Comparison of ENCODE assay signal across 11 mouse cellular contexts in the genomic region with DNA sequence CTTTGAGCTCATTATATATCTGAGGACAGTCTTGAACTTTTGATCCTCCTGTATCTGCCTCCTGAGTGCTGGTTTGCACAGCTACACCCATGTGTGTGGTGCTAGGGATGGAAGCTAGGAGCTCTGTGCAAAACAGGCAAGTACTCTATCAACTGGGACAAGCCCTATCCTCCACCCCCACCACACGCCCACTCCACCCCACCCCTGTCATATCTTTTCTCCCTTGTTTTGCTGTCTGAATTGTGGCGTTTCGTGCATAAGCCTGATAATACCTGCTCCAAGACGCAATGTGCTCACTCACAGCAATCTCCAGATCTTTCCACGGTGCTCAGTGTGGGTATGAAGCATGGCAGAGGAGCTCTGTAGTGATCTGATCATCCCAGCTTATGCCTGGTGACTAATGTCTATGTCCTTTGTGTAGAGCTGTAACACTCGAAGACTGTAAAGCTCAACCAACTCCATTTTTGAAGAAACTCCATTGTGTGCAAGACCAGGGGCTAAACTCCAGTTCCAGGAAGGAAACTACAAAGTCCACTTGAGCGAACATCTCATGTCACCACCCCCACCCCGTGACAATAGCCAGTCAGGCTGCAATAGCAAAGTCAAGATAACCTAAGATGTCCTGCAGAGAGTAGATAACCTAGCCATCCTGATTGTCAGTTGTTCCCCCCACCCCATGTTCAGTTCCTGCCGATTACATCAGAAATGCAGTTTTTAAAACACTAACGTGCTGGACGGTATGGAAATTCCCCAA. TPM values are rescaled to one million over a fixed set of nuclear protein-coding genes. Genes with fewer than 3 reads are reported as not detected.
DNase-seq lines count a peak whose midpoint lies in the region; ATAC-seq and TF ChIP-seq lines count a peak whose summit lies in the region.
"Had no signal": no experiment of that assay in that cellular context is flagged by ENCODE, and none has a peak within 500 bp of the region (broad histone marks: within the 10 kb centered on the region; RNA-seq: fewer than 3 reads in every experiment).

No protein-coding gene starts in this region.

- H3K4me1 ChIP-seq in heart, embryonic 12.5 days (replicated peaks), result peaks cover 17% of the 10 kb centered on the region
- H3K4me1 ChIP-seq in midbrain, embryonic 11.5 days (ENCODE audit: control insufficient read depth, insufficient read depth, low read length), result no peaks in the 10 kb centered on the region
- no peaks in the 10 kb centered on the region for H3K4me1 ChIP-seq in midbrain, embryonic 13.5 days (replicated peaks)
- H3K4me1 ChIP-seq in intestine, embryonic 16.5 days (ENCODE audit: control insufficient read depth, insufficient read depth, low read length), result peaks cover 7% of the 10 kb centered on the region
- H3K4me1 ChIP-seq in midbrain, postnatal 0 days (ENCODE audit: insufficient read depth, low read length), result no peaks in the 10 kb centered on the region
- H3K4me1 ChIP-seq: limb, embryonic 12.5 days had no signal

- H3K27me3 ChIP-seq in heart, embryonic 12.5 days (replicated peaks), result no peaks in the 10 kb centered on the region
- H3K27me3 ChIP-seq in midbrain, embryonic 11.5 days (ENCODE audit: control insufficient read depth, insufficient read depth, low read length), result no peaks in the 10 kb centered on the region
- H3K27me3 ChIP-seq in midbrain, embryonic 13.5 days, result no peaks in the 10 kb centered on the region
- no peaks in the 10 kb centered on the region for H3K27me3 ChIP-seq in intestine, embryonic 16.5 days (replicated peaks; ENCODE audit: control insufficient read depth, insufficient read depth, low read length)
- H3K27me3 ChIP-seq in midbrain, postnatal 0 days (ENCODE audit: insufficient read depth, low read length), result no peaks in the 10 kb centered on the region
- H3K27me3 ChIP-seq: limb, embryonic 12.5 days had no signal

- 17% methylated on average over 11 of the region's 11 CpGs for WGBS in heart, embryonic 12.5 days
- 86% methylated on average over 11 of the region's 11 CpGs for WGBS in midbrain, embryonic 11.5 days
- 86% methylated on average over 11 of the region's 11 CpGs for WGBS in midbrain, embryonic 13.5 days
- WGBS in intestine, embryonic 16.5 days, result 55% methylated on average over 11 of the region's 11 CpGs
- 86% methylated on average over 11 of the region's 11 CpGs for WGBS in midbrain, postnatal 0 days

- H3K36me3 ChIP-seq in heart, embryonic 12.5 days, result no peaks in the 10 kb centered on the region
- no peaks in the 10 kb centered on the region for H3K36me3 ChIP-seq in midbrain, embryonic 11.5 days (ENCODE audit: control insufficient read depth, insufficient read depth, low read length)
- H3K36me3 ChIP-seq in midbrain, embryonic 13.5 days, result no peaks in the 10 kb centered on the region
- no peaks in the 10 kb centered on the region for H3K36me3 ChIP-seq in intestine, embryonic 16.5 days (ENCODE audit: control insufficient read depth, insufficient read depth, low read length)
- H3K36me3 ChIP-seq in midbrain, postnatal 0 days (ENCODE audit: insufficient read depth, low read length), result no peaks in the 10 kb centered on the region
- H3K36me3 ChIP-seq: limb, embryonic 12.5 days had no signal

- peak overlapping the region; percentile 19 for H3K4me2 ChIP-seq in heart, embryonic 12.5 days
- H3K4me2 ChIP-seq in midbrain, embryonic 11.5 days, result no peak overlapping the region
- H3K4me2 ChIP-seq in midbrain, embryonic 13.5 days (replicated peaks), result no peak overlapping the region
- H3K4me2 ChIP-seq in intestine, embryonic 16.5 days (ENCODE audit: low read depth, low read length), result 0 out of 2 replicates have a peak overlapping the region, but pooled peaks have one; percentile 2
- H3K4me2 ChIP-seq in midbrain, postnatal 0 days (ENCODE audit: low read depth, low read length, poor library complexity, severe bottlenecking), result no peak overlapping the region
- H3K4me2 ChIP-seq: limb, embryonic 12.5 days had no signal

- TF ChIP-seq CTCF in midbrain, postnatal 0 days (IDR thresholded peaks at IDR 0.05), result no peak

- intact Hi-C loops in left cerebral cortex, postnatal 36 days (cut with DNase I), result no loop called here

- ATAC-seq in heart, embryonic 12.5 days (ENCODE audit: insufficient number of reproducible peaks, low FRiP score), result peak; percentile 95
- peak; percentile 48; the same call in 1 of the 2 replicates for ATAC-seq in midbrain, embryonic 11.5 days (ENCODE audit: low FRiP score)
- no peak for ATAC-seq in midbrain, embryonic 13.5 days
- peak; percentile 91 for ATAC-seq in intestine, embryonic 16.5 days
- no peak for ATAC-seq in midbrain, postnatal 0 days (ENCODE audit: low FRiP score)

- no peak overlapping the region for H3K4me3 ChIP-seq in heart, embryonic 12.5 days
- H3K4me3 ChIP-seq in midbrain, embryonic 11.5 days (ENCODE audit: low read depth, low read length), result no peak overlapping the region
- no peak overlapping the region for H3K4me3 ChIP-seq in midbrain, embryonic 13.5 days (replicated peaks)
- H3K4me3 ChIP-seq in intestine, embryonic 16.5 days (ENCODE audit: low read length), result no peak overlapping the region
- no peak overlapping the region for H3K4me3 ChIP-seq in midbrain, postnatal 0 days (ENCODE audit: low read depth, low read length)
- H3K4me3 ChIP-seq: gastrocnemius, adult 2 months; limb, embryonic 12.5 days had no signal

- peak overlapping the region; percentile 77 for H3K27ac ChIP-seq in heart, embryonic 12.5 days (ENCODE audit: poor library complexity, severe bottlenecking)
- H3K27ac ChIP-seq in midbrain, embryonic 11.5 days (ENCODE audit: low read depth, low read length), result no peak overlapping the region
- H3K27ac ChIP-seq in midbrain, embryonic 13.5 days, result no peak overlapping the region
- peak overlapping the region; percentile 51; the same call in 1 of the 2 replicates for H3K27ac ChIP-seq in intestine, embryonic 16.5 days (ENCODE audit: low read length)
- H3K27ac ChIP-seq in midbrain, postnatal 0 days (ENCODE audit: low read depth, low read length), result no peak overlapping the region
- H3K27ac ChIP-seq: gastrocnemius, adult 2 months; kidney, postnatal 0 days; limb, embryonic 12.5 days had no signal

- DNase-seq in heart, postnatal 4 days, result no peak
- no peak for DNase-seq in midbrain, embryonic 11.5 days (ENCODE audit: low spot score, missing footprints)
- DNase-seq in yolk sac, embryonic 10.5 days (ENCODE audit: low spot score), result peak; percentile 86
- DNase-seq in left cerebral cortex, postnatal 36 days (ENCODE audit: low spot score in 2 of 2), result no peak
- no peak for DNase-seq in midbrain, postnatal 0 days (ENCODE audit: low spot score)
- DNase-seq: gastrocnemius, adult 2 months had no signal

- no peak overlapping the region for H3K9ac ChIP-seq in heart, embryonic 12.5 days
- H3K9ac ChIP-seq in midbrain, embryonic 11.5 days (ENCODE audit: low read length), result no peak overlapping the region
- H3K9ac ChIP-seq in midbrain, embryonic 13.5 days (replicated peaks), result no peak overlapping the region
- H3K9ac ChIP-seq in intestine, embryonic 16.5 days (ENCODE audit: low read depth, low read length), result no peak overlapping the region
- H3K9ac ChIP-seq in midbrain, postnatal 0 days (replicated peaks; ENCODE audit: low read length, poor library complexity, severe bottlenecking), result no peak overlapping the region
- H3K9ac ChIP-seq: limb, embryonic 12.5 days had no signal

- H3K9me3 ChIP-seq in heart, embryonic 12.5 days (replicated peaks), result no peaks in the 10 kb centered on the region
- no peaks in the 10 kb centered on the region for H3K9me3 ChIP-seq in midbrain, embryonic 11.5 days (ENCODE audit: control insufficient read depth, low read length)
- no peaks in the 10 kb centered on the region for H3K9me3 ChIP-seq in midbrain, embryonic 13.5 days
- no peaks in the 10 kb centered on the region for H3K9me3 ChIP-seq in intestine, embryonic 16.5 days (ENCODE audit: control insufficient read depth, low read length)
- H3K9me3 ChIP-seq in midbrain, postnatal 0 days (ENCODE audit: low read length), result no peaks in the 10 kb centered on the region
- H3K9me3 ChIP-seq: limb, embryonic 12.5 days had no signal

RNA-seq across cellular contexts. Expression of a gene that starts 52.2 kb away (rescaled TPM):
- 0.32 and 0.70 TPM in 2 replicates for polyA plus RNA-seq in heart, embryonic 12.5 days (2016; fragmentation: Nextera tagmentation; extraction: Ambion mirVana)
- not detected for total RNA-seq in heart, postnatal 4 days (2021)
- 0.29 and 0.44 TPM in 2 replicates for polyA plus RNA-seq in midbrain, embryonic 11.5 days (2014; fragmentation: Nextera tagmentation; extraction: Ambion mirVana)
- polyA plus RNA-seq in midbrain, embryonic 13.5 days (2015; fragmentation: Nextera tagmentation; extraction: Ambion mirVana), result 0.08 TPM in 1 of 2 replicates, not detected in the other
- polyA plus RNA-seq in intestine, embryonic 16.5 days (2015; fragmentation: Nextera tagmentation; extraction: Ambion mirVana), result 0.05 TPM in 1 of 2 replicates, not detected in the other
- total RNA-seq in left cerebral cortex, postnatal 36 days (2021), result not detected
- total RNA-seq in midbrain, postnatal 0 days (2014; rRNA removed), result 0.44 TPM in 1 of 2 replicates, not detected in the other
- polyA plus RNA-seq in midbrain, postnatal 0 days (2015; fragmentation: Nextera tagmentation; extraction: Ambion mirVana), result 0.07 TPM in 1 of 2 replicates, not detected in the other
- polyA plus RNA-seq: kidney, postnatal 0 days had no signal

Comparison
In these comparisons a context has a peak if more than half of its experiments do, and no peak if none do; other contexts are left out.
1. ATAC-seq: peak in heart, embryonic 12.5 days (single experiment), midbrain, embryonic 11.5 days (single experiment) and intestine, embryonic 16.5 days (single experiment); none in midbrain, embryonic 13.5 days (single experiment) and midbrain, postnatal 0 days (single experiment).
2. H3K27ac ChIP-seq: peak in heart, embryonic 12.5 days (single experiment) and intestine, embryonic 16.5 days (single experiment); none in midbrain, embryonic 11.5 days (single experiment), midbrain, embryonic 13.5 days (single experiment) and midbrain, postnatal 0 days (single experiment).
3. H3K4me2 ChIP-seq: peak in heart, embryonic 12.5 days (single experiment) and intestine, embryonic 16.5 days (single experiment); none in midbrain, embryonic 11.5 days (single experiment), midbrain, embryonic 13.5 days (single experiment) and midbrain, postnatal 0 days (single experiment).